Mouse (Mus musculus): ENCODE results near the gene Arhgef33. TPM values are rescaled to one million over a fixed set of nuclear protein-coding genes. Genes with fewer than 3 reads are reported as not detected.

The Arhgef33 gene
- polyA plus RNA-seq, 1 experiment, result 0.01 TPM

GRCm38 (mm10) chr17:80322228-80322627 is 15.0 kb downstream of the Arhgef33 start:
- H3K36me3 ChIP-seq (ENCODE audit: control insufficient read depth, insufficient read depth), result no peaks in the 10 kb centered on the region
- no peak overlapping the region for H3ac ChIP-seq (ENCODE audit: control insufficient read depth, insufficient read length)
- H3K27me3 ChIP-seq (ENCODE audit: control insufficient read depth, insufficient read depth, insufficient read length), result no peaks in the 10 kb centered on the region
- H3K79me2 ChIP-seq (ENCODE audit: control insufficient read depth, insufficient read depth), result no peaks in the 10 kb centered on the region
- TF ChIP-seq USF1 (IDR thresholded peaks at IDR 0.05; ENCODE audit: low read depth) (no peak), MYOG (IDR thresholded peaks at IDR 0.05; ENCODE audit: control insufficient read depth in 1 of 3, insufficient read depth in 1 of 3, insufficient read length in 2 of 3, low read depth in 2 of 3) (no peak), E2F4 (IDR thresholded peaks at IDR 0.05; ENCODE audit: insufficient read depth) (no peak), TCF3 (IDR thresholded peaks at IDR 0.05; ENCODE audit: insufficient read length, low read depth) (no peak), REST (IDR thresholded peaks at IDR 0.05; ENCODE audit: insufficient read depth, insufficient read length) (no peak), MYOD1 (IDR thresholded peaks at IDR 0.05; ENCODE audit: control insufficient read depth in 1 of 3, insufficient read length in 2 of 3, low read depth in 2 of 3) (no peak), POLR2A (IDR thresholded peaks at IDR 0.05; ENCODE audit: insufficient read length, low read depth) (no peak), TCF12 (IDR thresholded peaks at IDR 0.05; ENCODE audit: insufficient read depth, poor library complexity, severe bottlenecking) (no peak), SRF (IDR thresholded peaks at IDR 0.05; ENCODE audit: control insufficient read depth, insufficient read length, low read depth) (no peak), POLR2AphosphoS2 (IDR thresholded peaks at IDR 0.05; ENCODE audit: insufficient read length, low read depth) (no peak), MAX (IDR thresholded peaks at IDR 0.05; ENCODE audit: low read depth) (no peak), CEBPB (IDR thresholded peaks at IDR 0.05; ENCODE audit: insufficient read depth, poor library complexity, severe bottlenecking) (no peak)
- H3K4me2 ChIP-seq (ENCODE audit: low read depth), result no peak overlapping the region
- H3K4me3 ChIP-seq, result no peak overlapping the region

- no peak overlapping the region for H3ac ChIP-seq (ENCODE audit: control insufficient read depth, insufficient read length)
- H3K27me3 ChIP-seq (ENCODE audit: control insufficient read depth, insufficient read depth, insufficient read length), result no peaks in the 10 kb centered on the region
Observed at GRCm38 (mm10) chr17:80323015-80323414, 15.8 kb downstream of the Arhgef33 start.

GRCm38 (mm10) chr17:80323658-80324057 is 16.5 kb downstream of the Arhgef33 start:
- Histone ChIP-seq H3K27me3 (ENCODE audit: control insufficient read depth, insufficient read depth, insufficient read length) (no peaks in the 10 kb centered on the region), H3ac (ENCODE audit: control insufficient read depth, insufficient read length) (no peak overlapping the region), H3K4me2 (ENCODE audit: low read depth) (no peak overlapping the region), H3K36me3 (ENCODE audit: control insufficient read depth, insufficient read depth) (no peaks in the 10 kb centered on the region), H3K79me2 (ENCODE audit: control insufficient read depth, insufficient read depth) (no peaks in the 10 kb centered on the region), H3K4me3 (no peak overlapping the region)
- no peak for TF ChIP-seq USF1 (IDR thresholded peaks at IDR 0.05; ENCODE audit: low read depth)

More at GRCm38 (mm10) chr17:80323015-80323414, 15.8 kb downstream of the Arhgef33 start:
- Histone ChIP-seq H3K36me3 (ENCODE audit: control insufficient read depth, insufficient read depth) (no peaks in the 10 kb centered on the region), H3K4me3 (no peak overlapping the region), H3K79me2 (ENCODE audit: control insufficient read depth, insufficient read depth) (no peaks in the 10 kb centered on the region), H3K4me2 (ENCODE audit: low read depth) (no peak overlapping the region)
- no peak for TF ChIP-seq MYOG (IDR thresholded peaks at IDR 0.05; ENCODE audit: control insufficient read depth in 1 of 3, insufficient read depth in 1 of 3, insufficient read length in 2 of 3, low read depth in 2 of 3)
- no peak for TF ChIP-seq USF1 (IDR thresholded peaks at IDR 0.05; ENCODE audit: low read depth)
- no peak for TF ChIP-seq REST (IDR thresholded peaks at IDR 0.05; ENCODE audit: insufficient read depth, insufficient read length)
- TF ChIP-seq CEBPB (IDR thresholded peaks at IDR 0.05; ENCODE audit: insufficient read depth, poor library complexity, severe bottlenecking), result no peak
- no peak for TF ChIP-seq E2F4 (IDR thresholded peaks at IDR 0.05; ENCODE audit: insufficient read depth)
- TF ChIP-seq TCF12 (IDR thresholded peaks at IDR 0.05; ENCODE audit: insufficient read depth, poor library complexity, severe bottlenecking), result no peak
- TF ChIP-seq MAX (IDR thresholded peaks at IDR 0.05; ENCODE audit: low read depth), result no peak
- TF ChIP-seq TCF3 (IDR thresholded peaks at IDR 0.05; ENCODE audit: insufficient read length, low read depth), result no peak
- no peak for TF ChIP-seq POLR2AphosphoS2 (IDR thresholded peaks at IDR 0.05; ENCODE audit: insufficient read length, low read depth)
- TF ChIP-seq POLR2A (IDR thresholded peaks at IDR 0.05; ENCODE audit: insufficient read length, low read depth), result no peak

- H3K79me2 ChIP-seq (ENCODE audit: control insufficient read depth, insufficient read depth), result no peaks in the 10 kb centered on the region
- no peak for TF ChIP-seq REST (IDR thresholded peaks at IDR 0.05; ENCODE audit: insufficient read depth, insufficient read length)
- TF ChIP-seq POLR2A (IDR thresholded peaks at IDR 0.05; ENCODE audit: insufficient read length, low read depth), result no peak
- no peak for TF ChIP-seq CEBPB (IDR thresholded peaks at IDR 0.05; ENCODE audit: insufficient read depth, poor library complexity, severe bottlenecking)
- no peak for TF ChIP-seq E2F4 (IDR thresholded peaks at IDR 0.05; ENCODE audit: insufficient read depth)
- no peak for TF ChIP-seq POLR2AphosphoS2 (IDR thresholded peaks at IDR 0.05; ENCODE audit: insufficient read length, low read depth)
- TF ChIP-seq USF1 (IDR thresholded peaks at IDR 0.05; ENCODE audit: low read depth), result no peak
- no peak for TF ChIP-seq TCF3 (IDR thresholded peaks at IDR 0.05; ENCODE audit: insufficient read length, low read depth)
- TF ChIP-seq MYOG (IDR thresholded peaks at IDR 0.05; ENCODE audit: control insufficient read depth in 1 of 3, insufficient read depth in 1 of 3, insufficient read length in 2 of 3, low read depth in 2 of 3), result no peak
- no peak for TF ChIP-seq SRF (IDR thresholded peaks at IDR 0.05; ENCODE audit: control insufficient read depth, insufficient read length, low read depth)
- no peak for TF ChIP-seq MYOD1 (IDR thresholded peaks at IDR 0.05; ENCODE audit: control insufficient read depth in 1 of 3, insufficient read length in 2 of 3, low read depth in 2 of 3)
- no peak for TF ChIP-seq TCF12 (IDR thresholded peaks at IDR 0.05; ENCODE audit: insufficient read depth, poor library complexity, severe bottlenecking)
- no peak for TF ChIP-seq MAX (IDR thresholded peaks at IDR 0.05; ENCODE audit: low read depth)
- H3K4me2 ChIP-seq (ENCODE audit: low read depth), result no peak overlapping the region
- no peaks in the 10 kb centered on the region for H3K27me3 ChIP-seq (ENCODE audit: control insufficient read depth, insufficient read depth, insufficient read length)
- no peak overlapping the region for H3ac ChIP-seq (ENCODE audit: control insufficient read depth, insufficient read length)
- H3K36me3 ChIP-seq (ENCODE audit: control insufficient read depth, insufficient read depth), result no peaks in the 10 kb centered on the region
- H3K4me3 ChIP-seq, result no peak overlapping the region
Observed at GRCm38 (mm10) chr17:80324521-80324920, 17.3 kb downstream of the Arhgef33 start.

- no peak for TF ChIP-seq MYOG (IDR thresholded peaks at IDR 0.05; ENCODE audit: control insufficient read depth in 1 of 3, insufficient read depth in 1 of 3, insufficient read length in 2 of 3, low read depth in 2 of 3)
- TF ChIP-seq POLR2AphosphoS2 (IDR thresholded peaks at IDR 0.05; ENCODE audit: insufficient read length, low read depth), result no peak
- TF ChIP-seq REST (IDR thresholded peaks at IDR 0.05; ENCODE audit: insufficient read depth, insufficient read length), result no peak
- no peak for TF ChIP-seq SRF (IDR thresholded peaks at IDR 0.05; ENCODE audit: control insufficient read depth, insufficient read length, low read depth)
- no peak for TF ChIP-seq USF1 (IDR thresholded peaks at IDR 0.05; ENCODE audit: low read depth)
- TF ChIP-seq TCF3 (IDR thresholded peaks at IDR 0.05; ENCODE audit: insufficient read length, low read depth), result no peak
- no peak for TF ChIP-seq E2F4 (IDR thresholded peaks at IDR 0.05; ENCODE audit: insufficient read depth)
- TF ChIP-seq TCF12 (IDR thresholded peaks at IDR 0.05; ENCODE audit: insufficient read depth, poor library complexity, severe bottlenecking), result no peak
- TF ChIP-seq MAX (IDR thresholded peaks at IDR 0.05; ENCODE audit: low read depth), result no peak
- no peak for TF ChIP-seq POLR2A (IDR thresholded peaks at IDR 0.05; ENCODE audit: insufficient read length, low read depth)
- TF ChIP-seq CEBPB (IDR thresholded peaks at IDR 0.05; ENCODE audit: insufficient read depth, poor library complexity, severe bottlenecking), result no peak
- Histone ChIP-seq H3K4me2 (ENCODE audit: low read depth) (no peak overlapping the region), H3K4me3 (no peak overlapping the region), H3K27me3 (ENCODE audit: control insufficient read depth, insufficient read depth, insufficient read length) (no peaks in the 10 kb centered on the region), H3ac (ENCODE audit: control insufficient read depth, insufficient read length) (no peak overlapping the region), H3K36me3 (ENCODE audit: control insufficient read depth, insufficient read depth) (no peaks in the 10 kb centered on the region), H3K79me2 (ENCODE audit: control insufficient read depth, insufficient read depth) (no peaks in the 10 kb centered on the region)
Observed at GRCm38 (mm10) chr17:80325456-80325855, 18.2 kb downstream of the Arhgef33 start.
